Mouse (Mus musculus) megakaryocyte, adult 5-6 weeks (primary cell): ENCODE measurements at regions not wholly inside any gene's neighbourhood (a gene's known extent, or its start where the extent isn't known, plus 50 kb on each side); places are given as distances from the start of the nearest gene placed in this dataset.

Experiments
- ATAC-seq: 2 replicates; pipeline ENCODE4 v1.8.0; 2016; ENCODE audit warnings: mild to moderate bottlenecking, inconsistent platforms; ENCODE audit not compliant: poor library complexity, severe bottlenecking

DNA sequence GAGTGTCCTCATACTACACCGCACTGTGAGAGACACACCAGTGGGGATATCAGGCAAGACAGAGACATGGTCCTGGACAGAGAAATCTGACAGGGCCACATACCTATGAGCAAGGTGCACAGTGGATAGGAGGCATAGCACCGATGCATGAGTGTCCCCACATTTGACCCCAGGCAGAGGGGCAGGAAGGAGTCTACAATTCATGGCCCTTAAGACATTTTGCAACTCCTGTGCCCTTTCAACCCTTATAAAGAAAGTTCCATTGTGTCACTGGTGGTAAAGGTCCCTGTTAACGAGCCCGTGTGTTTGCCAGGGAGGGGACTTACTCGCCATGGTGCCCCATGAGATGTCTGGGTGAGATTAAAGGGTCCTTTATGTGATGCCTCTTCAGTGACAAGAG lies 54.3 kb upstream of the Smndc1 start:
- ATAC-seq, result no peak

DNA sequence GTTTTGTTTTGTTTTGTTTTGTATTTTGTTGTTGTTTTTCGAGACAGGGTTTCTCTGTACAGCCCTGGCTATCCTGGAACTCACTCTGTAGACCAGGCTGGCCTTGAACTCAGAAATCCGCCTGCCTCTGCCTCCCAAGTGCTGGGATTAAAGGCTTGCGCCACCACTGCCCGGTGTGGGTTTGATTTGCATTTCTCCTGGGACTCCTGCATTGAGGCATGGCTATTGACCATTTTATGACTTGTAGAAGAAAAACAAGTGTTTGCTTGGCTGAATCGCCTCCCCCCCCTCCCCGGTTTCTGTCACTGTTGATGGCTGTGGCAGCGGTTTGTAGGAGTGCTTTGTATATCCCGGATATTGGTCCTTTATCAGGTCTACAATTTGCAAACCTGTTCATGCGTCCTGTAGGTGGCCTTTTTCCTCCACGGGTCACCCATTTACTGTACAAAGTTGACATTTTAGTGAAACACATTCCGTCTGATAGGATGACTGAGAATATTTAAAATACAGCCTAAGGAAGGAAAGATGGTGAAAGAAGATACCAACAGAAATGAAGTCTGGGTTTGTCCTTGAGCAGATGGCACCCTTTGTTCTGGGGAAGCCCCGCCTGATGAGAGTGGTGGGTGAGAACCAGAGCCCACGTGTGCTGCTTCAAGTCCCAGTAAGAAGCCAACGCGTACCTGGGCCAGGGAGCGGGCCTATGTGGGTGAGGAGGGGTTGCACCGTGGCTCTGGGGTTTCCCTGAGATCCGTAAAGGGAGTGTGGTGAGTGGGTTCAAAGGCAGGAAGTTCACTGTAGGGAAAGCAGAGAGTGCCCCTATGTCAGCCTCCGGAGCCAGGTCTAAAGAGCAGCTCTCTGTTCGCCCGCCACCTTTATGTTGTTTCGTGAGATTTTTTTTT lies 52.6 kb upstream of the Smndc1 start:
- peak; percentile 29; the same call in 1 of the 2 replicates for ATAC-seq

DNA sequence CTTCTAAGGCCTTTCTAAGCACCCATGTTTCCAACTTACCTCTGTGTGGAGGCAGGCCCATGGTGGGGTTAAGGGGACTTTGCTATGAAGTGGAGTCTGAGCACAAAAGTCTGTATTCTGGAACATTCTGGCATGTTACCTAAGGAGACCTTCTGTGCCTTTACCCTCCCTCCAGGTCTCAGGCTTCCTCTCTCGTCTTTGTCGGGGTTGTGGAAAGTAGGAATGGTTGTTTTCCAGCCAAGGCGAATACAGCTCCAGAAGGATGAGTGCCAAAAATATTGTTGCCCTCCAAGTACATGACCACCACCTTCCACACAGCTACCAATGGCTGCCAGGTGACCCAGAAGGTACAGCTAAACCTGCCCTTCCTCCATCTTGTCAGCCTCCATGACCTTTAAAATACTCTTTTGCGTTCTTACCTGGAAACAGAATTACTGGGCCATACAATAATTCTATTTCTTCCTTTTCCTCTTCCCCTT lies 51.8 kb upstream of the Smndc1 start:
- no peak for ATAC-seq

DNA sequence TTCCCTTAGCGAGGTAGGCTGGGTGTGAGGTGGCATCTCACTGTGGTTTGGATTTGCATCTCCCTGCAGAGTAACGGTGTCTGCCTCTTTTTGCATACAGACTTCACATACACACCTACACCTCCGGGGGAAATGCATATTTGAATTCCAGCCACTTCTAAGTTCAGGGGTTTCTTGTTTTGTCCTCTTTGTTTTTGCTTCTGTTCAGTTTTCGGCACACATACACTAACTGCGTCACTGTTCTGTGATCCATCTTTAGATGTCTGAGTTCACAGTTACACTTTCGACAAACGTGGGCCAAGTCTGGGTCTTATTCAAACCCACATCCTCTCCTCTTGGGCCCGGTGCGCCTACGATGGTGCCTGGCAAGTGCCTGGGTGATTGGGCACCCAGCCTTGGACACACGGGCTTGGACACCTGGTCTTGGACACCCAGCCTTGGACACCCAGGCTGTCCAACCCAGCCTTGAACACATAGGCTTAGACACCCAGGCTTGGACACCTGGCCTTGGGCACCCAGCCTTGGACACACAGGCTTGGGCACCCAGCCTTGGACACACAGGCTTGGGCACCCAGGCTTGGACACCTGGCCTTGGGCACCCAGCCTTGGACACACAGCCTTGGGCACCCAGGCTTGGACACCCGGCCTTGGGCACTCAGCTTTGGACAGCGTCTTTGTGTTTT lies 51.2 kb upstream of the Smndc1 start:
- ATAC-seq, result peak; percentile 46

DNA sequence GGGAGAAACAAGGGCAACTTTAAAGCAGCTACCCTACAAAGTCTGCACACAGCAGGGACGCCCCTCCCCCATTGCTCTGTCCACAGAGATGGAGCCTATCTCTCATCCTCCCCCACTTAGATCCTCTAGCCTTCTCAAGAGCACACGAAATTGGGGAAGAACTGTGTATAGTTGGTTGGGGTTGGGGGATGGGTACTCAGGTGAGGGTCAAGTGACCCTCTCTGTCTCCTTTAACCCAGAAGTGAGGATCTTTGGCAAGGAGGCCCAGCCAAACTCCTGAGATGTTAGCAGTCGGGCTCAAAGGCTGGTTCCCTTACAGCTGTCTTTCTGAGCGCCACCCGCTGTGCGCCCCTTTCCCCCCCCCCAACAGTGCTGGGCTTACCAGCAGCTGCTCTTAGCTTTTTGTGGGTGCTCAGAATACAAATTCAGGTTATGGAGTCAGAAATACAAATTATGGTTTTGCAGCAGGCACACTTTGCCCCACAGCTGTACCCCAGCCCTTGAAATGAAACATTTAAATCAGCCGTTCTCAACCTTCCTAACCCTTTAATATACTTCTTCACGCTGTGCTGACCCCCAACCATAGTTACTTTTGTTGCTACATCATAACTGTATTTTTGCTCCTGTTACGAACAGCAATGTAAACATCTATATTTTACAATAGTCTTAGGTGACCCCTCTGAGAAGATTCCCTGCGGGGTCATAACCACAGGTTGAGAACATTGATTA lies 50.1 kb upstream of the Smndc1 start:
- ATAC-seq, result no peak
